Mouse (Mus musculus) small intestine, adult 2 months (tissue): Measurements from ENCODE around the gene Evc2. TPM values are rescaled to one million over a fixed set of nuclear protein-coding genes. Genes with fewer than 3 reads are reported as not detected.
A peak's percentile ranks its signal among the peaks of the same experiment; 100 is the strongest.

ENCODE experiments used
- H3K27ac ChIP-seq: fragments of 200-500 bp; 2 replicates; pipeline ENCODE4 v1.5.1; 2012; ENCODE audit warnings: low read depth, low read length, control low read depth, inconsistent platforms; ENCODE audit not compliant: insufficient read depth
- H3K27me3 ChIP-seq: fragments of 200-500 bp; 2 replicates; pipeline ENCODE4 v1.6.1; 2012; ENCODE audit warnings: mild to moderate bottlenecking, moderate library complexity, low read length, inconsistent platforms; ENCODE audit not compliant: control insufficient read depth, insufficient read depth
- H3K36me3 ChIP-seq: fragments of 200-500 bp; 2 replicates; pipeline ENCODE4 v1.6.1; 2012; ENCODE audit warnings: mild to moderate bottlenecking, low read length, control low read depth, inconsistent platforms; ENCODE audit not compliant: control insufficient read depth, insufficient read depth
- H3K4me1 ChIP-seq: fragments of 200-500 bp; 2 replicates; pipeline ENCODE4 v1.6.1; 2012; ENCODE audit warnings: low read length, inconsistent platforms, mixed read lengths; ENCODE audit not compliant: control insufficient read depth, insufficient read depth, insufficient read length
- H3K4me3 ChIP-seq: fragments of 200-500 bp; 2 replicates; pipeline ENCODE4 v1.5.1; 2012; ENCODE audit warnings: low read depth, mild to moderate bottlenecking, control low read depth, inconsistent platforms, low read length, moderate library complexity
- CTCF ChIP-seq: fragments of 200-500 bp; IDR thresholded peaks from 2 replicates; pipeline ENCODE4 v1.5.1; 2012; ENCODE audit warnings: low read depth, mild to moderate bottlenecking, control low read depth, inconsistent platforms, low read length, moderate library complexity, mixed read lengths; ENCODE audit not compliant: insufficient replicate concordance, insufficient read length; ENCODE audit errors: extremely low read depth
- POLR2A ChIP-seq: fragments of 200-500 bp; IDR thresholded peaks from 2 replicates; pipeline ENCODE4 v1.6.1; 2012; ENCODE audit warnings: low read depth, mild to moderate bottlenecking, control low read depth, inconsistent platforms, low read length, moderate library complexity
- WGBS: fragments of 180-500 bp; shearing (Covaris S2); methylation state at CpG from one replicate; pipeline ENCODE4 v1.1.7; 2018; 5-methylcytosine and 5-hydroxymethylcytosine counted together
- polyA plus RNA-seq: library from polyadenylated mRNA; depleted of rRNA; stranded (reverse); fragments of >200 nt; gene quantifications from 2 replicates; pipeline ENCODE4 v1.2.3, GENCODE M21; 2012

Evc2 gene
- polyA plus RNA-seq, 1 experiment: 4.6 TPM

DNA sequence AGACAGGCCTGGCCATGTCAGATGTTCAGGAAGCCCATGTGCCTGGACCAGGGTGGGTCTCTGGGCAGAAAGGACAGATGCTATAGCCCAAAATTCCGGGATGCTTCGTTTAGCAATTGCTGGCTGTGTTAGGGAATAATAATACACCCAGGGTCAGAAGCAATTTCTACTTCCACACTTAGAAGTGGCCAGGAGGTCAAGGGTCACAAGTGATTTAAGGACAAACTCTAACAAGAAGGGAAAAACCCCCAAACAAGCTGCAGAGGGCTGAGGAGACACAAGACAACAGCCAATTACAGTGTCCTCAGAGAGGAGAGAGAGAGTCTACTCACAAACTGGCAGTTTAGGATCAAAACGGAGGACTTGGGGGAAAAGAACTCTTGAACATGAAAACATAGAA, 3.2 kb upstream of the Evc2 start:
- Histone ChIP-seq H3K36me3 (no peaks in the 10 kb centered on the region), H3K27me3 (no peaks in the 10 kb centered on the region), H3K4me3 (no peak overlapping the region), H3K4me1 (no peaks in the 10 kb centered on the region), H3K27ac (no peak overlapping the region)
- TF ChIP-seq POLR2A: no peak
- no peak for TF ChIP-seq CTCF
- 65% methylated on average over 3 of the region's 3 CpGs for WGBS

GRCm38 (mm10) chr5:37336485-37337105, 1.7 kb upstream of the Evc2 start, which contains the start of gene Evc:
Gene Evc, minus strand, starts transcription at chr5:37336894.
- WGBS: 3% methylated on average over 48 of the region's 48 CpGs
- TF ChIP-seq CTCF (no peak), POLR2A (no peak)
- H3K27ac ChIP-seq: no peak within 1 kb of the TSS
- H3K36me3 ChIP-seq: no peaks in the 10 kb centered on the region
- no peaks in the 10 kb centered on the region for H3K4me1 ChIP-seq
- no peaks in the 10 kb centered on the region for H3K27me3 ChIP-seq
- H3K4me3 ChIP-seq: peak within 1 kb of the TSS; percentile 66

- WGBS: 73% methylated on average over 3 of the region's 3 CpGs
- H3K27ac ChIP-seq: no peak overlapping the region
- H3K4me1 ChIP-seq: no peaks in the 10 kb centered on the region
- TF ChIP-seq CTCF: no peak
- no peak for TF ChIP-seq POLR2A
- H3K27me3 ChIP-seq: no peaks in the 10 kb centered on the region
- H3K36me3 ChIP-seq: no peaks in the 10 kb centered on the region
- H3K4me3 ChIP-seq: peak overlapping the region; percentile 71; the same call in 1 of the 2 replicates
Observed at GRCm38 (mm10) chr5:37337696-37338095, 603 bp upstream of the Evc2 start.

DNA sequence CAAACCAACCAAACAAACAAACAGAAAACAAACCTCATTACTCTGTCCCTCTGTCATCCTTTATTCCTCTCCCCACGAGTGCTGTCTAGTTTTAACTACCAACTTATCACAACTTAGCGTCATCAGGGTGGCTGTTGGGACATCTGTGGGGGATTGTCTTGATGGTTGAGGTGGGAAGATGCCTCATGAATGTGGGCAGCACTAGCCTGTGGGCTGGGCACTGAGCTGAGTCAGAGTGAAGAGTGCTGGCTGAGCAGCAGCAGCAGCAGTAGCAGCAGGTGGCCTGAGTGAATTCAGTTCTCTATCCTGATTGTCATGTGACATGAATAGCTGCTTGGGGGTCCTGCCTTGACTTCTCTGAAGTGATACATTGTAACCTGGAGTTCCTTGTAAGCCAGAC, 5.7 kb downstream of the Evc2 start:
- Histone ChIP-seq H3K27me3 (no peaks in the 10 kb centered on the region), H3K4me3 (no peak overlapping the region), H3K36me3 (no peaks in the 10 kb centered on the region), H3K4me1 (no peaks in the 10 kb centered on the region), H3K27ac (no peak overlapping the region)
- TF ChIP-seq CTCF: no peak
- TF ChIP-seq POLR2A: no peak
- WGBS: 64% methylated on average over 2 of the region's 2 CpGs

DNA sequence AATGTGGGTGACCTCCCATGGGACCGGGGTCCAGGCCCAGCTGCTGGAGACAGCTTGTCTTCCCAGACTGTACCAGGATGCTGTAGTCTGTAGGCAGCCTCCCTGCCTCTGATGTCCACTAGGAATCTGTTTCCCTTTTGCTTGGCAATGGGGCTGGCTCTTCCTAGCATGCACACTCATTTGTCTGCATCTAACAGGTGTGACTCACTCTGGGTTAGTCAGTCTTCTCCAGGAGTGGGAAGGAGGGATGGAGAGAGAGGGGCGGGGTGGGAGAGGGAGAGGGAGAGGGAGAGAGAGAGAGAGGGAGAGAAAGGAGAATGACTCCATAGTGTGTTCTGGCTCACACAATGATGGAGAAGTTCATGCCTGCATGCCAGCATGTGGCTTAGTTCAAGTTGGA, 13.5 kb downstream of the Evc2 start:
- no peak for TF ChIP-seq CTCF
- TF ChIP-seq POLR2A: no peak
- Histone ChIP-seq H3K4me3 (no peak overlapping the region), H3K27ac (no peak overlapping the region), H3K4me1 (no peaks in the 10 kb centered on the region), H3K36me3 (no peaks in the 10 kb centered on the region), H3K27me3 (no peaks in the 10 kb centered on the region)
- WGBS: 86% methylated on average over 2 of the region's 2 CpGs

GRCm38 (mm10) chr5:37354385-37354784, 16.1 kb downstream of the Evc2 start:
- Histone ChIP-seq H3K27ac (no peak overlapping the region), H3K27me3 (no peaks in the 10 kb centered on the region), H3K36me3 (no peaks in the 10 kb centered on the region), H3K4me1 (no peaks in the 10 kb centered on the region), H3K4me3 (no peak overlapping the region)
- peak; percentile 20; the same call in 1 of the 2 replicates for TF ChIP-seq CTCF
- no peak for TF ChIP-seq POLR2A
- 80% methylated on average over 4 of the region's 4 CpGs for WGBS

GRCm38 (mm10) chr5:37356027-37356426, 17.7 kb downstream of the Evc2 start:
- Histone ChIP-seq H3K4me1 (no peaks in the 10 kb centered on the region), H3K36me3 (no peaks in the 10 kb centered on the region), H3K4me3 (no peak overlapping the region), H3K27ac (no peak overlapping the region), H3K27me3 (no peaks in the 10 kb centered on the region)
- 84% methylated on average over 8 of the region's 8 CpGs for WGBS
- TF ChIP-seq CTCF: no peak
- no peak for TF ChIP-seq POLR2A
